Mouse (Mus musculus): ENCODE data around the gene Frmd8. TPM values are rescaled to one million over a fixed set of nuclear protein-coding genes. Genes with fewer than 3 reads are reported as not detected.

Frmd8 gene
- polyA plus RNA-seq, 1 experiment from 2014 or later = 37.4 TPM

GRCm38 (mm10) chr19:5910221-5910620, 35.1 kb upstream of the Frmd8 start:
- H3K9ac ChIP-seq = peak overlapping the region; percentile 34; the same call in 1 of the 2 replicates
- H3K4me3 ChIP-seq (replicated peaks) = peak overlapping the region; percentile 16; the same call in 1 of the 2 replicates
- peaks cover 30% of the 10 kb centered on the region for H3K4me1 ChIP-seq
- H3K27me3 ChIP-seq = no peaks in the 10 kb centered on the region
- WGBS = 29% methylated on average over 6 of the region's 6 CpGs
- peaks cover 19% of the 10 kb centered on the region for H3K36me3 ChIP-seq
- peak overlapping the region; percentile 75 for H3K4me2 ChIP-seq (replicated peaks)
- H3K9me3 ChIP-seq (replicated peaks) = no peaks in the 10 kb centered on the region
- ATAC-seq (ENCODE audit: insufficient number of reproducible peaks, low FRiP score, low TSS enrichment, low read depth) = peak; percentile 26; the same call in 1 of the 2 replicates
- peak overlapping the region; percentile 68 for H3K27ac ChIP-seq (replicated peaks)

DNA sequence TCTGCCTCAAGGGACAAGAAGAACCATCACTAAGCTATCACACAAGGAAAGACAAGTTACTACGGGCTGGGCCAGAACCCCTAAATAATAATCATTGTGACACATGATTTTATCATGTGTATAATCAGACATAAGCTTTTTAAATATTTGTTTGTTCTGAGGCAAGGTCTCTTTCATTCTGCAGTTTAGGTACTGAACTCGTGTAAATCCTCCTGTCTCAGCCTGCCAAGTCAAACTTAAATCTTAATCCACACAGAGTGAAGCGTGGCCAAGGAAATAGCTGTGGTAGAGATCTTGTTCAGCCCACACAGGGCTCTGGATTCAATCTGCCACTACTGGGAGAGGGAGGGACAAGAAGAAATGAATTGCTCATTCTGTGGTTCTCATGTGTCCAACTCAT, 32.2 kb upstream of the Frmd8 start:
- no peak overlapping the region for H3K27ac ChIP-seq (replicated peaks)
- H3K4me1 ChIP-seq = peaks cover 22% of the 10 kb centered on the region
- no peaks in the 10 kb centered on the region for H3K9me3 ChIP-seq (replicated peaks)
- WGBS = 56% methylated on average over 3 of the region's 3 CpGs
- no peak overlapping the region for H3K9ac ChIP-seq
- no peak overlapping the region for H3K4me3 ChIP-seq (replicated peaks)
- no peak overlapping the region for H3K4me2 ChIP-seq (replicated peaks)
- no peak for ATAC-seq (ENCODE audit: insufficient number of reproducible peaks, low FRiP score, low TSS enrichment, low read depth)
- no peaks in the 10 kb centered on the region for H3K27me3 ChIP-seq
- peaks cover 49% of the 10 kb centered on the region for H3K36me3 ChIP-seq

DNA sequence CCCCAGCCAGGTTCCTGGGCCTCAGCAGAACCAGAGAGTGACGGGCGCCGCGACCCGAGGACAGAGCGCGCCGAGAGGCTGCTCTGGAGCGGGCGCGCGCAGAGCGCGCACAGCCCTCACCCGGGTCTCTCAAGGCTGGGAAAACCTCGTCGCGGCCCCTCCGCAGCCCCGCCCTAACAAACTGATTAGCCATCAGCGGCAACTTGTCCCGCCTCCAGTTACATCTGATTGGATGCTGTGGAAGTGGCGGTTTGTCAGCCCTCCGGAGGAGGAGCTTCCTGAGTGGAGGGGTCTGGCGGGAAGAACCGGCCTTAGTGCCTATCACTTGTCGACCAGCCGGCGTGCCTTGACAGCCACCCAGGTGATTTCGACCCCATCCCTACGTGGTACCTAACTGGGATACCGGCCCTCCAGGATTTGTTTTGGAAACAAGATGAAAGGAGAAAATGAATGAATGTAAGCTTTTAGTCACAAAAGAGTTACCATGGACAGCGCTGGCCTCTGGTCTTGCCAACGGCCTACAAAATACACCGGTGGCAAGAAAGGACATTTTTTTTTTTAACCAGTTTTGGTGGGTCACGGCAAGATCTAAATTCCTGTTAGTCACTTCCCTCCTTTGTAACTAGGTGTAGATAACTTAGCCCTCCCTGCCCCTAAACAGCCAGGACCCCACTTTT, 19.1 kb upstream of the Frmd8 start, which contains the start of gene Tigd3:
Tigd3 (minus strand) TSS at position 148 of the 677 bp plus-strand sequence.
- WGBS = 3% methylated on average over 29 of the region's 36 CpGs
- H3K27ac ChIP-seq (replicated peaks) = peak within 1 kb of the TSS; percentile 51; the same call in 1 of the 2 replicates
- peak; percentile 96 for ATAC-seq (ENCODE audit: insufficient number of reproducible peaks, low FRiP score, low TSS enrichment, low read depth)

DNA sequence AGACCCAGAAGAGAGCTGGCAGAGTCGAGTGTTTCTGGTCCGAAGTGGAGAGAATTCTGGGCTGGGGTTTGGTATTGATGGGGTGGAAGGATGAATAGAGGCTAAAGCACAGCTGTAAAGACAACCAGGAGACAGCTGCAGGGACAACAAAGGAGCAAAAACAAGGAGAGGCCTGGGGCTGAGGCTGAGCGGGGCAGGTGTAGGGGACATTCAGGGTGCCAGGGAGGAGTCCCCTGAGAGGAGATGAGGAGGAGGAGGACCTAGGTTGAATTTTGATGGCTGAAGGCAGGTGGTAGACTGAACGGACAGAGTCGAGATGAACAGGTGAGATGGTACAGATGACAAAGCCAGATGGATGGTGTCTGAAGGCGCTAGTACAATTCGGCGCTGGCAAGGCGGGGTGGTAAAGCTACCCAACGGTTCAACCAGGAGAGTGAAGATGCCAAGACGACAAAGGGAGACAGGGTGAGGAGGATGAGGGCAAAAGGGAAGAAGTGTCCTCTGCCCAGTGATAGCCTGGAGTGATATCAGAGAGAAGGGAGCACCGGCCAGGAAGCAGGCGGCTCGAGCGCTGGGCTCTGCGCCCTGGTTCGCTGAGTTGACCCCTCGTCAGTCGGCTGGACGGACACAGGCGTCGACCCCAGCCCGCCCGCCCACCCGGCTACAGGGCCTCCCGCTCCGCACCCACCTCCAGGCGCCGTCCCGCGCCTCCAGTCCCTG, 18.4 kb upstream of the Frmd8 start:
- Histone ChIP-seq H3K9me3 (replicated peaks) (no peaks in the 10 kb centered on the region), H3K4me1 (peaks cover 15% of the 10 kb centered on the region), H3K9ac (peak overlapping the region; percentile 57), H3K27me3 (no peaks in the 10 kb centered on the region), H3K27ac (replicated peaks) (peak overlapping the region; percentile 51; the same call in 1 of the 2 replicates), H3K4me2 (replicated peaks) (peak overlapping the region; percentile 86), H3K36me3 (peaks cover 29% of the 10 kb centered on the region), H3K4me3 (replicated peaks) (peak overlapping the region; percentile 60)
- 7% methylated on average over 31 of the region's 31 CpGs for WGBS
- peak; percentile 9; the same call in 1 of the 2 replicates for ATAC-seq (ENCODE audit: insufficient number of reproducible peaks, low FRiP score, low TSS enrichment, low read depth)

More for the DNA sequence above, 19.1 kb upstream of the Frmd8 start, which contains the start of gene Tigd3:
- H3K36me3 ChIP-seq = peaks cover 32% of the 10 kb centered on the region
- peak within 1 kb of the TSS; percentile 60 for H3K4me3 ChIP-seq (replicated peaks)
- H3K27me3 ChIP-seq = no peaks in the 10 kb centered on the region
- no peaks in the 10 kb centered on the region for H3K9me3 ChIP-seq (replicated peaks)
- H3K4me2 ChIP-seq (replicated peaks) = peak within 1 kb of the TSS; percentile 86
- peaks cover 15% of the 10 kb centered on the region for H3K4me1 ChIP-seq
- H3K9ac ChIP-seq = peak within 1 kb of the TSS; percentile 57

- H3K27ac ChIP-seq (replicated peaks) = no peak overlapping the region
- peak overlapping the region; percentile 86 for H3K4me2 ChIP-seq (replicated peaks)
- no peaks in the 10 kb centered on the region for H3K27me3 ChIP-seq
- peaks cover 24% of the 10 kb centered on the region for H3K36me3 ChIP-seq
- no peaks in the 10 kb centered on the region for H3K9me3 ChIP-seq (replicated peaks)
- no peak for ATAC-seq (ENCODE audit: insufficient number of reproducible peaks, low FRiP score, low TSS enrichment, low read depth)
- 94% methylated on average over 13 of the region's 13 CpGs for WGBS
- peaks cover 15% of the 10 kb centered on the region for H3K4me1 ChIP-seq
- H3K4me3 ChIP-seq (replicated peaks) = peak overlapping the region; percentile 60; the same call in 1 of the 2 replicates
- no peak overlapping the region; the same call in 1 of the 2 replicates for H3K9ac ChIP-seq
Observed at GRCm38 (mm10) chr19:5892735-5893134, 17.7 kb upstream of the Frmd8 start.

DNA sequence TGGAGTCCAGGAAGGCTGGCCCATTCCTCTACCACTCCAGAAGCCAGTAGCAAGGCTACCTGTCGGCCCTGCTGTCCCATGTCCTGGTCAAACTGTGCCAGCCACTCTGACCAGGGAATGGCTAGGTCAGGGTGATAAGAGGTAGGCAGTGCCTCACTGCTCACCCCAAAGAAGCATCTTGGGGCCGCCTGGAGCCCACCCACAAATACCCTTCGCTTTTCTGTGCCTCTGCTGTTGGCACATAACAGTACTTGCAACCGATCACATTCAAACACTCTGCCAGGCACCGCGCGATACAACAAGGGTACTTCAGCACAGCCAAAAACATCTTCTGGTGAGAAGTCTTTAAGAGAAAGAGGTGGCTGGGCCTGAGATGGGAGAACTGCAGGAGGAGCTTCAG, 17.2 kb upstream of the Frmd8 start:
- H3K36me3 ChIP-seq = peaks cover 20% of the 10 kb centered on the region
- H3K4me1 ChIP-seq = peaks cover 15% of the 10 kb centered on the region
- H3K4me2 ChIP-seq (replicated peaks) = no peak overlapping the region
- no peak overlapping the region for H3K9ac ChIP-seq
- ATAC-seq (ENCODE audit: insufficient number of reproducible peaks, low FRiP score, low TSS enrichment, low read depth) = no peak
- no peak overlapping the region for H3K4me3 ChIP-seq (replicated peaks)
- whole genome bisulfite sequencing = 92% methylated on average over 7 of the region's 7 CpGs
- H3K27ac ChIP-seq (replicated peaks) = no peak overlapping the region
- H3K9me3 ChIP-seq (replicated peaks) = no peaks in the 10 kb centered on the region
- no peaks in the 10 kb centered on the region for H3K27me3 ChIP-seq

DNA sequence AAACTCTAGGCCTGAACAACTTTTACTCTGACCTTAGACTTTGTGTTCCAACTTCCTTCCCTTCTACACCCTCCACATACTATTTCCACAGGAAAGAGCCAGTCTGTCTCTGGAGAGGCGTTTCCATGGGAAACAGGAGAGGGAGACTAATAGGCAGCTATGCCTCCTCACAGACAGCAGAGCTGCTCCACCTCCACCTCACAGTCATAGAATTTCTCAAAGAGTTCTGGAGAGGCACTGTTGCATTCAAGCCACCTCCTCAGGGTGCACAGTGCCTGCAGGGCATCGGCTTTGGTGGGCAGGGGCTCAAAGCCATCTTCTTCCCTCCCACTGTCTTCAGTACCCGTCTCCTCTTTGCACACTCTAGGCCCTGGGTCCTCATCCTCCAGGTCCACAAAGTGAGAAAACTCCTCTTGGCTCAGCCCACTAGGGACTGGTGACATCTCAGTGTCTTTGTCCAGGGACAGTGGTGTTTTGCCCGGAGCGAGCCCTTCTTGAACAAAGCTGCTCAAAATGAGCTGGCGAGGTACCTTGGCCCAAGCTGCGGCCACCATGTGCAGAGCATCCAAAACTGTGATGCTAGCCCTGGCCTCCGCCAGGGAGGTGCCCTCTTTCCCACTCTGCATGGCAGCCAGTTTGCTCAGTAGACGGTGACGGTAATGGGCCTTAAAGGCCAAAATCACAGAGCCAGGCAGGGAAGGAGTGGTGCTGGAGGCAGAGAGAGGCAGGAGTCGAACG, 16.6 kb upstream of the Frmd8 start:
- no peak overlapping the region for H3K4me2 ChIP-seq (replicated peaks)
- H3K27ac ChIP-seq (replicated peaks) = no peak overlapping the region
- H3K27me3 ChIP-seq = no peaks in the 10 kb centered on the region
- no peak overlapping the region for H3K4me3 ChIP-seq (replicated peaks)
- no peak for ATAC-seq (ENCODE audit: insufficient number of reproducible peaks, low FRiP score, low TSS enrichment, low read depth)
- 94% methylated on average over 12 of the region's 12 CpGs for WGBS
- no peak overlapping the region for H3K9ac ChIP-seq
- peaks cover 15% of the 10 kb centered on the region for H3K4me1 ChIP-seq
- H3K36me3 ChIP-seq = peaks cover 16% of the 10 kb centered on the region
- no peaks in the 10 kb centered on the region for H3K9me3 ChIP-seq (replicated peaks)

- Histone ChIP-seq H3K36me3 (peaks cover 8% of the 10 kb centered on the region; the same call in 1 of the 2 replicates), H3K4me1 (peaks cover 14% of the 10 kb centered on the region), H3K9me3 (replicated peaks) (no peaks in the 10 kb centered on the region), H3K4me2 (replicated peaks) (no peak overlapping the region), H3K27ac (replicated peaks) (no peak overlapping the region), H3K27me3 (no peaks in the 10 kb centered on the region), H3K4me3 (replicated peaks) (no peak overlapping the region), H3K9ac (no peak overlapping the region)
- 74% methylated on average over 4 of the region's 4 CpGs for WGBS
- no peak for ATAC-seq (ENCODE audit: insufficient number of reproducible peaks, low FRiP score, low TSS enrichment, low read depth)
Observed at GRCm38 (mm10) chr19:5889211-5889610, 14.1 kb upstream of the Frmd8 start.

- whole genome bisulfite sequencing = 73% methylated on average over 3 of the region's 3 CpGs
- no peak overlapping the region for H3K9ac ChIP-seq
- no peak overlapping the region for H3K4me3 ChIP-seq (replicated peaks)
- H3K27ac ChIP-seq (replicated peaks) = no peak overlapping the region
- no peaks in the 10 kb centered on the region for H3K27me3 ChIP-seq
- H3K9me3 ChIP-seq (replicated peaks) = no peaks in the 10 kb centered on the region
- no peak for ATAC-seq (ENCODE audit: insufficient number of reproducible peaks, low FRiP score, low TSS enrichment, low read depth)
- peaks cover 2% of the 10 kb centered on the region; the same call in 1 of the 2 replicates for H3K4me1 ChIP-seq
- H3K36me3 ChIP-seq = peaks cover 6% of the 10 kb centered on the region; the same call in 1 of the 2 replicates
- H3K4me2 ChIP-seq (replicated peaks) = no peak overlapping the region
Observed at GRCm38 (mm10) chr19:5887234-5887815, 12.3 kb upstream of the Frmd8 start.

GRCm38 (mm10) chr19:5885838-5886237, 10.8 kb upstream of the Frmd8 start:
- ATAC-seq (ENCODE audit: insufficient number of reproducible peaks, low FRiP score, low TSS enrichment, low read depth) = no peak
- H3K36me3 ChIP-seq = no peaks in the 10 kb centered on the region
- no peaks in the 10 kb centered on the region for H3K27me3 ChIP-seq
- no peak overlapping the region for H3K9ac ChIP-seq
- no peak overlapping the region for H3K27ac ChIP-seq (replicated peaks)
- peaks cover 5% of the 10 kb centered on the region; the same call in 1 of the 2 replicates for H3K4me1 ChIP-seq
- H3K4me3 ChIP-seq (replicated peaks) = no peak overlapping the region
- 51% methylated on average over 4 of the region's 4 CpGs for WGBS
- no peaks in the 10 kb centered on the region for H3K9me3 ChIP-seq (replicated peaks)
- no peak overlapping the region for H3K4me2 ChIP-seq (replicated peaks)
